Mouse (Mus musculus): Measurements from ENCODE around the gene Dus1l. TPM values are rescaled to one million over a fixed set of nuclear protein-coding genes. Genes with fewer than 3 reads are reported as not detected.
A peak's percentile ranks its signal among the peaks of the same experiment; 100 is the strongest.
"Not testable (repeated sequence)": the region's sequence is repeated elsewhere in the genome, so short reads cannot be mapped to it uniquely, and the experiment has no call there.

Gene Dus1l
- polyA plus RNA-seq, 1 experiment from 2014 or later, result 45.4 TPM

- not testable (repeated sequence) for H3K27ac ChIP-seq (replicated peaks); ATAC-seq (ENCODE audit: low FRiP score); H3K4me3 ChIP-seq (replicated peaks); H3K36me3 ChIP-seq; H3K9me3 ChIP-seq (replicated peaks); H3K4me1 ChIP-seq; H3K9ac ChIP-seq (replicated peaks); H3K4me2 ChIP-seq; H3K27me3 ChIP-seq (replicated peaks)
- WGBS, result 85% methylated on average over 4 of the region's 7 CpGs
Observed at GRCm38 (mm10) chr11:120767023-120767422, 29.2 kb downstream of the Dus1l start.

- H3K9me3 ChIP-seq (replicated peaks); H3K4me3 ChIP-seq (replicated peaks); H3K9ac ChIP-seq (replicated peaks); H3K27ac ChIP-seq (replicated peaks); H3K27me3 ChIP-seq (replicated peaks); H3K4me1 ChIP-seq; H3K36me3 ChIP-seq: not testable (repeated sequence)
- 0 out of 2 replicates have a peak overlapping the region, but pooled peaks have one; percentile 17 for H3K4me2 ChIP-seq
- ATAC-seq (ENCODE audit: low FRiP score), result 0 out of 2 replicates have a peak, but pooled peaks have one; percentile 31
- WGBS, result 7% methylated on average over 10 of the region's 23 CpGs
Observed at GRCm38 (mm10) chr11:120763121-120763999, 32.8 kb downstream of the Dus1l start.

GRCm38 (mm10) chr11:120762672-120763041, 33.5 kb downstream of the Dus1l start, which contains the start of gene Hmga1b:
Hmga1b (plus strand) TSS chr11:120762794.
- Histone ChIP-seq H3K9me3 (replicated peaks) (0 out of 2 replicates have a peak, but pooled peaks cover 13% of the 10 kb centered on the region), H3K4me2 (0 out of 2 replicates have a peak within 1 kb of the TSS, but pooled peaks have one; percentile 17)
- H3K36me3 ChIP-seq; H3K4me3 ChIP-seq (replicated peaks); H3K4me1 ChIP-seq; H3K27ac ChIP-seq (replicated peaks); ATAC-seq (ENCODE audit: low FRiP score); H3K9ac ChIP-seq (replicated peaks); H3K27me3 ChIP-seq (replicated peaks): not testable (repeated sequence)
- 20% methylated on average over 14 of the region's 14 CpGs for WGBS

- 73% methylated on average over 14 of the region's 14 CpGs for WGBS
- peaks cover 8% of the 10 kb centered on the region; the same call in 1 of the 2 replicates for H3K27me3 ChIP-seq (replicated peaks)
- H3K27ac ChIP-seq (replicated peaks), result no peak overlapping the region
- H3K4me2 ChIP-seq, result no peak overlapping the region
- no peak overlapping the region for H3K9ac ChIP-seq (replicated peaks)
- H3K9me3 ChIP-seq (replicated peaks), result 0 out of 2 replicates have a peak, but pooled peaks cover 13% of the 10 kb centered on the region
- ATAC-seq (ENCODE audit: low FRiP score), result no peak
- no peaks in the 10 kb centered on the region for H3K4me1 ChIP-seq
- H3K4me3 ChIP-seq (replicated peaks), result no peak overlapping the region
- no peaks in the 10 kb centered on the region for H3K36me3 ChIP-seq
Observed at GRCm38 (mm10) chr11:120761811-120762671, 34.2 kb downstream of the Dus1l start.

- Histone ChIP-seq H3K36me3 (no peaks in the 10 kb centered on the region), H3K27ac (replicated peaks) (no peak overlapping the region), H3K27me3 (replicated peaks) (peaks cover 8% of the 10 kb centered on the region; the same call in 1 of the 2 replicates), H3K4me1 (no peaks in the 10 kb centered on the region), H3K9ac (replicated peaks) (no peak overlapping the region), H3K9me3 (replicated peaks) (0 out of 2 replicates have a peak, but pooled peaks cover 13% of the 10 kb centered on the region), H3K4me2 (no peak overlapping the region), H3K4me3 (replicated peaks) (no peak overlapping the region)
- 94% methylated on average over 9 of the region's 9 CpGs for WGBS
- ATAC-seq (ENCODE audit: low FRiP score), result no peak
Observed at GRCm38 (mm10) chr11:120760236-120760635, 36.0 kb downstream of the Dus1l start.

- H3K27ac ChIP-seq (replicated peaks), result no peak overlapping the region
- no peaks in the 10 kb centered on the region for H3K9me3 ChIP-seq (replicated peaks)
- H3K4me1 ChIP-seq, result no peaks in the 10 kb centered on the region
- H3K4me2 ChIP-seq, result no peak overlapping the region
- 79% methylated on average over 4 of the region's 4 CpGs for WGBS
- H3K27me3 ChIP-seq (replicated peaks), result no peaks in the 10 kb centered on the region
- H3K4me3 ChIP-seq (replicated peaks), result no peak overlapping the region
- ATAC-seq (ENCODE audit: low FRiP score), result no peak
- H3K36me3 ChIP-seq, result no peaks in the 10 kb centered on the region
- no peak overlapping the region for H3K9ac ChIP-seq (replicated peaks)
Observed at GRCm38 (mm10) chr11:120751606-120752005, 44.6 kb downstream of the Dus1l start.

GRCm38 (mm10) chr11:120749430-120749829, 46.8 kb downstream of the Dus1l start:
- ATAC-seq (ENCODE audit: low FRiP score), result no peak
- H3K4me1 ChIP-seq, result no peaks in the 10 kb centered on the region
- no peak overlapping the region for H3K4me3 ChIP-seq (replicated peaks)
- H3K27ac ChIP-seq (replicated peaks), result no peak overlapping the region
- H3K4me2 ChIP-seq, result no peak overlapping the region
- no peak overlapping the region for H3K9ac ChIP-seq (replicated peaks)
- WGBS, result 59% methylated on average over 8 of the region's 8 CpGs
- no peaks in the 10 kb centered on the region for H3K27me3 ChIP-seq (replicated peaks)
- no peaks in the 10 kb centered on the region for H3K36me3 ChIP-seq
- H3K9me3 ChIP-seq (replicated peaks), result no peaks in the 10 kb centered on the region

- no peak overlapping the region for H3K4me3 ChIP-seq (replicated peaks)
- WGBS, result 78% methylated on average over 4 of the region's 4 CpGs
- no peaks in the 10 kb centered on the region for H3K36me3 ChIP-seq
- H3K27ac ChIP-seq (replicated peaks), result no peak overlapping the region
- no peaks in the 10 kb centered on the region for H3K9me3 ChIP-seq (replicated peaks)
- H3K9ac ChIP-seq (replicated peaks), result no peak overlapping the region
- no peaks in the 10 kb centered on the region for H3K4me1 ChIP-seq
- ATAC-seq (ENCODE audit: low FRiP score), result no peak
- no peak overlapping the region for H3K4me2 ChIP-seq
- H3K27me3 ChIP-seq (replicated peaks), result no peaks in the 10 kb centered on the region
Observed at GRCm38 (mm10) chr11:120747974-120748373, 48.2 kb downstream of the Dus1l start.

- H3K27ac ChIP-seq (replicated peaks), result no peak overlapping the region
- 81% methylated on average over 7 of the region's 7 CpGs for WGBS
- no peaks in the 10 kb centered on the region for H3K9me3 ChIP-seq (replicated peaks)
- H3K4me3 ChIP-seq (replicated peaks), result no peak overlapping the region
- H3K4me2 ChIP-seq, result no peak overlapping the region
- H3K4me1 ChIP-seq, result no peaks in the 10 kb centered on the region
- H3K36me3 ChIP-seq, result no peaks in the 10 kb centered on the region
- ATAC-seq (ENCODE audit: low FRiP score), result no peak
- no peaks in the 10 kb centered on the region for H3K27me3 ChIP-seq (replicated peaks)
- H3K9ac ChIP-seq (replicated peaks), result no peak overlapping the region
Observed at GRCm38 (mm10) chr11:120744121-120744701, 52.0 kb downstream of the Dus1l start.

GRCm38 (mm10) chr11:120740981-120741380, 55.2 kb downstream of the Dus1l start:
- H3K9ac ChIP-seq (replicated peaks), result no peak overlapping the region
- H3K4me2 ChIP-seq, result no peak overlapping the region
- 97% methylated on average over 5 of the region's 5 CpGs for WGBS
- H3K27me3 ChIP-seq (replicated peaks), result no peaks in the 10 kb centered on the region
- H3K9me3 ChIP-seq (replicated peaks), result no peaks in the 10 kb centered on the region
- H3K4me3 ChIP-seq (replicated peaks), result no peak overlapping the region
- no peaks in the 10 kb centered on the region for H3K4me1 ChIP-seq
- H3K36me3 ChIP-seq, result no peaks in the 10 kb centered on the region
- no peak for ATAC-seq (ENCODE audit: low FRiP score)
- H3K27ac ChIP-seq (replicated peaks), result no peak overlapping the region

Data from neural tube, embryonic 15.5 days (tissue).